Mouse (Mus musculus) cerebellum, adult 2 months (tissue): Measurements from ENCODE around the gene Nebl.

ENCODE experiments used
- CTCF ChIP-seq: fragments of 200-500 bp; IDR thresholded peaks from 2 replicates; pipeline ENCODE4 v1.5.1; 2011; ENCODE audit warnings: low read depth, mild to moderate bottlenecking, control low read depth, low read length, moderate library complexity, borderline replicate concordance; ENCODE audit not compliant: insufficient read depth
- POLR2A ChIP-seq: fragments of 200-500 bp; IDR thresholded peaks from 2 replicates; pipeline ENCODE4 v1.6.1; 2011; ENCODE audit warnings: low read length, control low read depth, borderline replicate concordance; ENCODE audit not compliant: insufficient read depth

DNA sequence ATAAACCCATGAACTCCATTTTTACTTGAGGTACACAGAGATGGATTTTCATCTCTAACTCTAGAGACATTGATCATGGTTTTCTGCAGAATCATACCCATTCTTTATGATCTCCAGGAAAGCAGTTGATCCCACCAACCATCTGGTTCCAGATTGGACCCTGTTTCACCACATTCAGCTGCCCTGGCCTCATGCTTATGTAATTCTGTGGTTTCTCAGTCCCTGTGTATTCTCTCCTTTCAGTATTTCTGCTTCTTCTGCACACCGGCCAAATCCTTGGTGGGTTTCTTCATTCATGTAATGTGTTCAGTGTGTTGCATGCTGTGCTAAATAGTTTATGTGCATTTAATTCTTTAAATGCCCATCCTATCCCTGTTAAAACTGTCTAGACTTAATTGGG is 292.9 kb downstream of the Nebl start:
- no peak for TF ChIP-seq CTCF
- no peak for TF ChIP-seq POLR2A
